Mouse (Mus musculus) bone marrow macrophage, adult 2 months (primary cell): ENCODE results near the gene 2610318N02Rik. TPM values are rescaled to one million over a fixed set of nuclear protein-coding genes. Genes with fewer than 3 reads are reported as not detected.

Experiments
- H3K27ac ChIP-seq: 2 replicates; pipeline ENCODE4 v1.5.1; 2012; ENCODE audit warnings: low read depth, low read length; ENCODE audit not compliant: insufficient read depth
- H3K4me1 ChIP-seq: 2 replicates; pipeline ENCODE4 v1.6.1; 2012; ENCODE audit warnings: low read length; ENCODE audit not compliant: control insufficient read depth, insufficient read depth
- H3K4me3 ChIP-seq: 2 replicates; pipeline ENCODE4 v1.5.1; 2012; ENCODE audit warnings: mild to moderate bottlenecking, low read length, moderate library complexity; ENCODE audit not compliant: insufficient read depth
- CTCF ChIP-seq: IDR thresholded peaks from 2 replicates; pipeline ENCODE4 v1.5.1; 2012; ENCODE audit warnings: low read depth, mild to moderate bottlenecking, low read length, moderate library complexity
- POLR2A ChIP-seq: IDR thresholded peaks from 2 replicates; pipeline ENCODE4 v1.6.1; 2012; ENCODE audit warnings: mild to moderate bottlenecking, low read depth, low read length, borderline replicate concordance
- polyA plus RNA-seq: library from polyadenylated mRNA; stranded (reverse); fragments of >200 nt; gene quantifications from 2 replicates; pipeline ENCODE4 v1.2.4, GENCODE M21; 2012; ENCODE audit not compliant: missing spikeins, insufficient read depth, insufficient read length

The 2610318N02Rik gene
- polyA plus RNA-seq, 1 experiment, result 3.7 TPM

DNA sequence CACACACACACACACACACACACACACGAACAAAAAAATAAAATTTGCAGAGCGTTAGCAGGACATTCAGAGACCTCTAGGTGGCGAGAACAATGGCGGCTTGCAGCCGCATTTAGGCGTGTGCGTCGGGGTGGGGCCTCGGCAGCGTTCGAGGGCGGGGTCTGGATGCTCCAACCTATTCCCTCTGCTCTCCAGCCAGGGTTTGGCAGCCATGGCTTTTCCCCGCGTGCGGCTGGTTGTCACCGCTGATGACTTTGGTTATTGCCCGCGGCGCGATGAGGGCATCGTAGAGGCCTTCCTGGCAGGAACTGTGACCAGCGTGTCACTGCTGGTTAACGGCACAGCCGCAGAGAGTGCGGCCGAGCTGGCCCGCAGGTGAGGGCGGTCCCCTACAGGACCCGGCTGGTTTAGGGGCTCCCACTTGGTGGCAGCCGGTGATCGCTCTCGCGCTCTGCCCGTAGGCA lies 21.8 kb upstream of the 2610318N02Rik start, which contains the start of gene Ccdc116:
Gene Ccdc116 (minus strand): TSS at position 458 of the 464 bp plus-strand sequence.
- Histone ChIP-seq H3K27ac (peak within 1 kb of the TSS; percentile 10; the same call in 1 of the 2 replicates), H3K4me3 (peak within 1 kb of the TSS; percentile 73), H3K4me1 (peaks cover 13% of the 10 kb centered on the region)
- TF ChIP-seq CTCF, result no peak
- no peak for TF ChIP-seq POLR2A

- Histone ChIP-seq H3K4me3 (no peak within 1 kb of the TSS), H3K4me1 (peaks cover 3% of the 10 kb centered on the region; the same call in 1 of the 2 replicates), H3K27ac (no peak within 1 kb of the TSS)
- TF ChIP-seq CTCF (no peak), POLR2A (no peak)
Measured at GRCm38 (mm10) chr16:17144339-17144738, 19.4 kb upstream of the 2610318N02Rik start, which contains the start of gene Ydjc. TSS of gene Ydjc (plus strand) at chr16:17144621.

DNA sequence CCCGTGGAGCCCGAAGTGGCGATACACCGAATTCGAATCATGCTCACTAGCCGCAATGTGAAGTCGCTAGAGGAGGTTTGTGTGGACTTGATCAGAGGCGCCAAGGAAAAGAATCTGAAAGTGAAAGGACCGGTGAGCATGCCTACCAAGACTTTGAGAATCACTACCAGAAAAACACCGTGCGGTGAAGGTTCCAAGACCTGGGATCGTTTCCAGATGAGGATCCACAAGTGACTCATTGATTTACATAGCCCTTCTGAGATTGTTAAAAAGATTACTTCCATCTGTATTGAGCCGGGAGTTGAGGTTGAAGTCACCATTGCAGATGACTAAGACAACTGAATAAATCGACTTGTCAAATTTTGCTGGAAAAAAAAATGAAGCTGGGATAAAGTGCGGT lies 12.4 kb upstream of the 2610318N02Rik start:
- no peak for TF ChIP-seq POLR2A
- TF ChIP-seq CTCF, result no peak
- H3K4me3 ChIP-seq, result no peak overlapping the region
- peaks cover 18% of the 10 kb centered on the region for H3K4me1 ChIP-seq
- no peak overlapping the region for H3K27ac ChIP-seq

DNA sequence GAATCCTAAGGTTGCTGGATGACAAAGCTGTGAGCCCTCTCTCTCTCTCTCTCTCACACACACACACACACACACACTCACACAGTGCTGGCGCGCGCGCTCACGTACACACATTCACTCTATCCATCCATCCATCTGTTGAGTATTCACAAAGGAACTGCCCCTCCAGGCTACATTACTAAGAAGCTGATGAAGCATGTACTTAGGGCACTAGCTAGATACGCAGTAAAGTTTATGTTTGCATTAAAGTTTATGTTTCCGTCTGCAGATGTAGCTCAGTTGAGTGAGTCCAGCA lies 7.9 kb upstream of the 2610318N02Rik start:
- Histone ChIP-seq H3K4me3 (peak overlapping the region; percentile 45), H3K27ac (peak overlapping the region; percentile 45), H3K4me1 (peaks cover 18% of the 10 kb centered on the region)
- TF ChIP-seq CTCF (no peak), POLR2A (no peak)

DNA sequence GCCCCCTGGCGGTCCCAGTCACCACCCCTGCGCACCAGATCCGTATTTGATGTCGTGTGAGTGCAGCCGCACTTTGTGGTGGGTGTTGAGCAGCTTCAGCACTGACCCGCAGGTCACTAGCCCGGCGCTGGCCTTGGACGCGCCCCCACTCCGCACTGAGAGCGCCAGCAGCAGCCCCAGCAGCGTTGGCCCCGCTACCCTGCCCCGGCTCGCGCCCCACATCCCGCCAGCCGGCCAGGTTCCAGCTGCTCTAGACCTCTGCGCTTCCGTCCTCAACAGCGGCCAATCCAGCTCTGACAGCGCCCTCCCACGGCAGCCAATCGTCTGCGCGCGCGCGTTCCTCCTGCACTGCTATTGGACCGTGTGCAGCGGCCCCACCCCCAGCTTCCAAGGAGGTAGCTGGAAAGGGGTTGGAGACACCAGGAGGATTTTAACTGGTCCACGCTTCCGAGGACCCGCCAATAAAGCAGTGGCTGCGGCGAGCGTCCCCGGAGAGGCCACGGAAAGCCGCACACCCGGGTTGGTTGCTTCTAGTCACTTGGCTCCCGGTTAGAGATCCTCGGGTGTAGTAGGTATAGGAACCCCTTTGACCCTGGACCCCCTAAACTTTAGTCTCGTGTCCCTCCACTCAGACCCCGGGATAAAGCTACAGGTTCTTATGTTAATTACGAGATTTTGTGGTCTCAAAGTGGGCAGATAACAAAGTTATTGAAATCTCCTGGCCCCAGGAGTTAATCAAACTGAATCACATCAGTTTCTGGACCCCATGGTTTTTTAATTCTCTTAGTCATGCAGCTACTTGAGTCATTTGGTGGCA lies 7.3 kb upstream of the 2610318N02Rik start, which contains the start of gene Sdf2l1:
Gene Sdf2l1 (minus strand): TSS at position 295 of the 817 bp plus-strand sequence.
- Histone ChIP-seq H3K4me3 (peak within 1 kb of the TSS; percentile 91), H3K27ac (peak within 1 kb of the TSS; percentile 45), H3K4me1 (peaks cover 18% of the 10 kb centered on the region)
- TF ChIP-seq POLR2A (no peak), CTCF (no peak)

GRCm38 (mm10) chr16:17131191-17132088 lies 6.5 kb upstream of the 2610318N02Rik start:
- TF ChIP-seq CTCF (no peak), POLR2A (no peak)
- Histone ChIP-seq H3K27ac (peak overlapping the region; percentile 25), H3K4me1 (peaks cover 18% of the 10 kb centered on the region), H3K4me3 (peak overlapping the region; percentile 91)

- H3K4me1 ChIP-seq, result peaks cover 8% of the 10 kb centered on the region; the same call in 1 of the 2 replicates
- peak; percentile 54; the same call in 1 of the 2 replicates for TF ChIP-seq CTCF
- TF ChIP-seq POLR2A, result no peak
- H3K4me3 ChIP-seq, result no peak overlapping the region
- H3K27ac ChIP-seq, result no peak overlapping the region
Measured at GRCm38 (mm10) chr16:17127292-17127691, 2.3 kb upstream of the 2610318N02Rik start.

- H3K27ac ChIP-seq, result peak overlapping the region; percentile 7; the same call in 1 of the 2 replicates
- TF ChIP-seq POLR2A, result no peak
- no peak for TF ChIP-seq CTCF
- peak overlapping the region; percentile 68 for H3K4me3 ChIP-seq
- peaks cover 8% of the 10 kb centered on the region; the same call in 1 of the 2 replicates for H3K4me1 ChIP-seq
Measured at GRCm38 (mm10) chr16:17124119-17124870, 672 bp downstream of the 2610318N02Rik start.

GRCm38 (mm10) chr16:17121569-17121968 lies 3.4 kb downstream of the 2610318N02Rik start:
- H3K4me3 ChIP-seq, result no peak overlapping the region
- TF ChIP-seq POLR2A, result no peak
- no peak for TF ChIP-seq CTCF

More at GRCm38 (mm10) chr16:17121569-17121968, 3.4 kb downstream of the 2610318N02Rik start:
- Histone ChIP-seq H3K27ac (no peak overlapping the region), H3K4me1 (peaks cover 8% of the 10 kb centered on the region; the same call in 1 of the 2 replicates)
